Mouse (Mus musculus): ENCODE data around the gene Zfp202.

Gene Zfp202

GRCm38 (mm10) chr9:40240311-40240710 lies 48.2 kb downstream of the Zfp202 start:
- DNase-seq (ENCODE audit: low read depth, low spot score): no peak

- DNase-seq (ENCODE audit: low read depth, low spot score): peak; percentile 89
Measured at GRCm38 (mm10) chr9:40241223-40241801, 49.2 kb downstream of the Zfp202 start.

- DNase-seq (ENCODE audit: low read depth, low spot score): peak; percentile 94
Measured at GRCm38 (mm10) chr9:40241951-40242888, 50.1 kb downstream of the Zfp202 start.

- DNase-seq (ENCODE audit: low read depth, low spot score): peak; percentile 17
Measured at GRCm38 (mm10) chr9:40245466-40245865, 53.4 kb downstream of the Zfp202 start.

- DNase-seq (ENCODE audit: low read depth, low spot score): peak; percentile 53
Measured at GRCm38 (mm10) chr9:40245974-40246665, 54.0 kb downstream of the Zfp202 start.

GRCm38 (mm10) chr9:40246702-40247101 lies 54.6 kb downstream of the Zfp202 start:
- no peak for DNase-seq (ENCODE audit: low read depth, low spot score)

GRCm38 (mm10) chr9:40249106-40249505 lies 57.0 kb downstream of the Zfp202 start:
- no peak for DNase-seq (ENCODE audit: low read depth, low spot score)

GRCm38 (mm10) chr9:40252459-40252858 lies 60.3 kb downstream of the Zfp202 start:
- DNase-seq (ENCODE audit: low read depth, low spot score): no peak
